Mouse (Mus musculus): ENCODE data around the gene Aebp1.
A peak's percentile ranks its signal among the peaks of the same experiment; 100 is the strongest.

- TF ChIP-seq CTCF (IDR thresholded peaks at IDR 0.05; ENCODE audit: low read depth) (peak; percentile 95), EP300 (IDR thresholded peaks at IDR 0.05; ENCODE audit: low read depth) (no peak)
Measured at GRCm38 (mm10) chr11:5879905-5880304, 18.2 kb downstream of the Aebp1 start.

Measured in liver, embryonic 14.5 days (tissue).